Mouse (Mus musculus): ENCODE data around the gene Nup214. TPM values are rescaled to one million over a fixed set of nuclear protein-coding genes. Genes with fewer than 3 reads are reported as not detected.
"Not testable (repeated sequence)": the region's sequence is repeated elsewhere in the genome, so short reads cannot be mapped to it uniquely, and the experiment has no call there.

The Nup214 gene
- polyA plus RNA-seq, 1 experiment from 2014 or later = 104 TPM

DNA sequence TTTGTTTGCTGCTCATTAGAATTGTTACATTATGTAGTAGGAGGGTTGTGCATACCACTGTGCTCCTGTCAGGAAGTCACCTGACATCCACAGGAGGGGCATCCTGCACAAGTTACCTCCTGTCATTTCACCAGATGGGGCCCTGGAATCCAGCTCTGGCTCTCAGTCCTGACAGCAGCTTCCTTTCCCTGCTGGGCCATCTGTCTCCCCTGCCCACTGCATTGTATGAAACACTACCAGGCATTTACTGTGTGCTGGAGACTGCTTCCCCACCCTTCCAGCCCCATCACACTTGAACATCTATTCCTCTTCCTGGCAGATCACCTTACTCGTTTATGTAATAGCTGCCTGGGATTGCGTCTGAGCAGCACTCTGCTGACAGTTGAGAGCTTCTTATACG is 55.4 kb downstream of the Nup214 start:
- Histone ChIP-seq H3K4me3 (no peak overlapping the region), H3K27me3 (ENCODE audit: low read depth, poor library complexity, severe bottlenecking) (no peaks in the 10 kb centered on the region), H3K36me3 (peaks cover 94% of the 10 kb centered on the region), H3K27ac (replicated peaks) (no peak overlapping the region), H3K4me1 (no peaks in the 10 kb centered on the region), H3K9me3 (replicated peaks) (no peaks in the 10 kb centered on the region)
- no peak for DNase-seq (ENCODE audit: low spot score)
- 91% methylated on average over 3 of the region's 3 CpGs for WGBS

DNA sequence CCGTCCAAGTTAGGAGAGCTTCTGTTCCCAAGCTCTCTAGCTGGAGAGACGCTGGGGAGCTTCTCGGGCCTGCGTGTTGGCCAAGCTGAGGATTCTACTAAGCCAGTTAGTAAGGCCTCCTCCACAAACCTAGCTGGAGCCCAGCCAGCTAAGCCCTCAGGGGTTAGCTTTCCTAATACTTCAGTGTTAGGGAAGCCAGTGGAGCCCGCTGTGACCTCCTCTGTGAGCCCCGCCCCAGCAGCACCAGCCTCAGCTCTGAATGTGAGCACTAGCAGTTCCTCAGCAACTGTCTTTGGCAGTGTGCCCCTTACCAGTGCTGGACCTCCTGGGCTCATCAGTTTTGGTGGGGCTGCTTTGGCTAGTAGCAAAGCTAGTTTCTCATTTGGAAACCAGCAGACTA is 59.2 kb downstream of the Nup214 start:
- Histone ChIP-seq H3K9me3 (replicated peaks) (no peaks in the 10 kb centered on the region), H3K4me3 (no peak overlapping the region), H3K27ac (replicated peaks) (no peak overlapping the region), H3K27me3 (ENCODE audit: low read depth, poor library complexity, severe bottlenecking) (no peaks in the 10 kb centered on the region), H3K36me3 (peaks cover 96% of the 10 kb centered on the region), H3K4me1 (no peaks in the 10 kb centered on the region)
- no peak for DNase-seq (ENCODE audit: low spot score)
- WGBS = 94% methylated on average over 6 of the region's 6 CpGs

DNA sequence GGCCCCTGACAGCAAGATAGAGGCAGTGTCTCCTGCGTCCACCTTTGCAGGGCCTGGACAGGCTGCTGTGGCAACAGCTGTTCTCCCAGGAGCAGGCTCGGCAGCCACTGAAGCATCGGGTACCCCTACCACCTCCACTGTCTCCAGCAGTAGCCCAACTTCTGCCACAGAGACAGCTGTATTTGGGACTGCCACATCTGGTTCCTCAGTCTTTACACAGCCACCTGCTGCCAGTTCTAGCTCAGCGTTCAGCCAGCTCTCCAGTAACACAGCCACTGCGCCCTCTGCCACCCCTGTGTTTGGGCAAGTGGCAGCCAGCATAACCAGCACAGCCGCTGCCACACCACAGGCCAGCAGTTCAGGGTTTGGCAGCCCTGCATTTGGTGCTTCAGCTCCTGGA is 60.0 kb downstream of the Nup214 start:
- H3K4me1 ChIP-seq = no peaks in the 10 kb centered on the region
- no peak for DNase-seq (ENCODE audit: low spot score)
- H3K9me3 ChIP-seq (replicated peaks) = no peaks in the 10 kb centered on the region
- no peaks in the 10 kb centered on the region for H3K27me3 ChIP-seq (ENCODE audit: low read depth, poor library complexity, severe bottlenecking)
- no peak overlapping the region for H3K4me3 ChIP-seq
- 97% methylated on average over 6 of the region's 6 CpGs for WGBS
- peaks cover 98% of the 10 kb centered on the region for H3K36me3 ChIP-seq
- H3K27ac ChIP-seq (replicated peaks) = no peak overlapping the region

DNA sequence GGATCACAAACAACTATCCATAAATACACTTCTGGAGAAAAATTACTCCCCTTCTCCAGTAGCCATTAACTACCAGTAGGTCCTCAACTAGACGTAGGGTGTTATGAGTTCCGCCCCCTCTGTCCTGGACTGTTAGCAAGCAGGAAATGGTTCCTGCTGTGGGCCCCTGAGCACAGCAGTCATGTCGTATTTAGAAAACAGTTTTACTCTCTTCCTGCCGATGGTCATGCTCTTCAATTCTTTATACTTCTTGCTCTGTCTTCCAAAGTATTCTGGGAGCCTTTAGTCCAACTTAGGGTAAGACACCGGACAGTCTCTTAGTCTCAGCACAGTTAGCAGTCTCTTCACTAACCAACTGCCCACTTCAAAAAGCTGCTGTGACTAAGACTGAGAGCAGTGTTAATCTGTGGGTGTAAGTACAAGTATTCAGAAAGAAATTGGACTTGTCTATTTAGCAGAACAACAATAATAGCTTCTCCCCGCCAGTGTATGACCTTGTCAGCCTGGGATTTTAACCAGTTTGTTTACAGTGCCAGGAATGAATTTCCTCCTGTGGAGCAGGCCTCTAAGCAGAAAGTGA is 63.1 kb downstream of the Nup214 start:
- Histone ChIP-seq H3K4me1 (no peaks in the 10 kb centered on the region), H3K36me3 (peaks cover 97% of the 10 kb centered on the region), H3K4me3 (no peak overlapping the region), H3K27ac (replicated peaks) (no peak overlapping the region), H3K27me3 (ENCODE audit: low read depth, poor library complexity, severe bottlenecking) (no peaks in the 10 kb centered on the region), H3K9me3 (replicated peaks) (no peaks in the 10 kb centered on the region)
- whole genome bisulfite sequencing = 83% methylated on average over 6 of the region's 6 CpGs
- DNase-seq (ENCODE audit: low spot score) = no peak

DNA sequence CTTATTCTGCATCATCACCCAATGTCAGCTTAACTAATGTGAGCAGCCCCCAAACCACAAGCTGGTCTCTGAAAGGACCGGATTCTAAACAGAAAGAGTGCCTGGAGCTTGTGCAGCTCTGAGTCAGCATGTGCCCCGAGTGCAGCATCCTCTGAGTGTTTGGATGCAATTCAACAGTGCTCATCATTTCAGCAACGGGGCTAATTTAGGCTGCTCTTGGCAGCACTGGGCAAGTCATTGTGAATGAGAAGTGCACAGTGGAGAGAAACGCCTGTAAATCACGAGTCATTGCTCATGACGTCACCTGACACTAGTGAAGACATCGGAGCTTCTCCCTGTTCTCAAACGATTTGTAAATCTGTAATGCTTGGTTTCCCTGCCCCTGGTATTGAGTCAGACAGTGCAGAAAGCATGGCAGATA is 64.4 kb downstream of the Nup214 start:
- Histone ChIP-seq H3K27ac (replicated peaks) (no peak overlapping the region), H3K27me3 (ENCODE audit: low read depth, poor library complexity, severe bottlenecking) (no peaks in the 10 kb centered on the region), H3K9me3 (replicated peaks) (no peaks in the 10 kb centered on the region), H3K4me1 (no peaks in the 10 kb centered on the region), H3K36me3 (peaks cover 97% of the 10 kb centered on the region), H3K4me3 (no peak overlapping the region)
- DNase-seq (ENCODE audit: low spot score) = no peak
- WGBS = 93% methylated on average over 8 of the region's 8 CpGs

DNA sequence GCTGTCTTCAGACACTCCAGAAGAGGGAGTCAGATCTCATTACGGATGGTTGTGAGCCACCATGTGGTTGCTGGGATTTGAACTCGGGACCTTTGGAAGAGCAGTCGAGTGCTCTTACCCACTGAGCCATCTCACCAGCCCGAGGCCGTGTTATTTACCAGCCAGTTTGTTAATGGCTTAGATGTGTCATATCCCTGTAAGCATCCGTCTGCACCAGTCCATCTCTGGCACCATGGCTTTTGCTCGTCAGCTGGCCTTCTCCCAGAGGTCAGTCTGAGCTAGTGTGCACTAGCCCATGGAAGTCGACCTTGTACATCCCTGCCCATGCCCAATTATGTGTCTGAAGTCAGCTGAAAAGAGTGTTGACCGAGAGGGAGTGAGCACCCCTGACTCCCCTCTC is 66.4 kb downstream of the Nup214 start:
- DNase-seq (ENCODE audit: low spot score); H3K4me1 ChIP-seq; H3K9me3 ChIP-seq (replicated peaks); H3K27me3 ChIP-seq (ENCODE audit: low read depth, poor library complexity, severe bottlenecking); H3K4me3 ChIP-seq; H3K27ac ChIP-seq (replicated peaks): not testable (repeated sequence)
- peaks cover 97% of the 10 kb centered on the region for H3K36me3 ChIP-seq
- 94% methylated on average over 9 of the region's 9 CpGs for WGBS

DNA sequence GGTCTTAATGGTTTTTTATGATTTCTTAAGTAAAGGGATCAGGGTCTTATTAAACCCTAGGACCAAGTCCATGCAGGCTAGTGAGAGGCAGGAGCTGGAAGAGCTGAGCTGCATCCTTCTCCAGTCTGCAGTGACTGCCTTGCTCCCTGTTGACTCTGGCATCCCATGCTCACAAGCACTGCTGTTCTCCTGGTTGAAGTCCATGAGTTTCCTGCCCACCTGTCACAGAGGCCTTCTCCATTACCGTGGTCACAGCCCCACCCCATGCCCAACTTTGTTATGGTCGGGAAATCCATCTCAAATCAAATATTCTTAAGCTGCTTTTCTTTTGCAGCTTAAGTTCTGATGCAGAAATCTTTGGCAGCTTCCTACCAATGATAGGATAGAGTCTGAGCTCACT is 66.9 kb downstream of the Nup214 start:
- WGBS = 93% methylated on average over 2 of the region's 2 CpGs

DNA sequence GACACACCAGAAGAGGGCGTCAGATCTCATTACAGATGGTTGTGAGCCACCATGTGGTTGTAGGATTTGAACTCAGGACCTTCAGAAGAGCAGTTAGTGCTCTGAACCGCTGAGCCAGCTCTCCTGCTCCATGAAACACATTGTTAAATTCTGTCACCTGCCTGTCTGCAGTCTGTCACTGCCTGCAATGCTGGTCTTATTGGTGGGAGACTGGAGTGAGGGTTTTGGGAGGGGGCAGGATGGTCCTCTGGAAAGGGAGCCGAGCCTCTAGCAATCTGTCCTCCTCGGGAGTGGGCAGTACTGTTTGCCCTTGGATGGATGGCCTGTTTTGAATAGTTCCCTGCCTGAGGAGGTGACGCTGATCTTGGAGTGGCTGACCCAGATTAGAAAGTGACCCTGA is 69.6 kb downstream of the Nup214 start:
- Histone ChIP-seq H3K27ac (replicated peaks) (no peak overlapping the region), H3K4me3 (no peak overlapping the region), H3K9me3 (replicated peaks) (no peaks in the 10 kb centered on the region), H3K27me3 (ENCODE audit: low read depth, poor library complexity, severe bottlenecking) (no peaks in the 10 kb centered on the region), H3K36me3 (peaks cover 96% of the 10 kb centered on the region), H3K4me1 (no peaks in the 10 kb centered on the region)
- WGBS = 74% methylated on average over 5 of the region's 5 CpGs
- DNase-seq (ENCODE audit: low spot score) = no peak

More for the DNA sequence above, 66.9 kb downstream of the Nup214 start:
- H3K4me3 ChIP-seq = no peak overlapping the region
- DNase-seq (ENCODE audit: low spot score) = no peak
- no peaks in the 10 kb centered on the region for H3K9me3 ChIP-seq (replicated peaks)
- H3K36me3 ChIP-seq = peaks cover 98% of the 10 kb centered on the region
- H3K4me1 ChIP-seq = no peaks in the 10 kb centered on the region
- no peaks in the 10 kb centered on the region for H3K27me3 ChIP-seq (ENCODE audit: low read depth, poor library complexity, severe bottlenecking)
- no peak overlapping the region for H3K27ac ChIP-seq (replicated peaks)

DNA sequence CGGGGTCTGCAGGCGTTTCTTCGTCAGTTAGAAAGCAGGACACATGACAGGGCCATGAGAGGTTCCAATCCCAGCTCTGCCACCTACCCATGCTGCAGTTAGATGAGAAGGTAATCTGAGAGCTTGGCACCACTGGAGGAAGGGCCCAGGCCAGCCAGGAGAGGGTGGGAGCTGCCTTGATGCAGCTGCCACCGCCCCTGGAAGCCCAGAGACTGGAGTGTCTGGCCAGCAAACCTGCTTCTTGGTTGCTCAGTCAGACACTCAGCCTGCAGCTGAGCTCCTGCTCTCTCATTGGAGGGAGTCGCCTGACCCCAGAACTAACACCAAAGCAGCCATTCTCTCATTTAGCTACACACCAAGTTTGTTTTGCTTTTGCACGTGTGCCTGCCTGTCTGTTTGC is 71.1 kb downstream of the Nup214 start:
- H3K27me3 ChIP-seq (ENCODE audit: low read depth, poor library complexity, severe bottlenecking) = no peaks in the 10 kb centered on the region
- H3K4me1 ChIP-seq = no peaks in the 10 kb centered on the region
- H3K27ac ChIP-seq (replicated peaks) = no peak overlapping the region
- DNase-seq (ENCODE audit: low spot score) = no peak
- H3K4me3 ChIP-seq = no peak overlapping the region
- H3K9me3 ChIP-seq (replicated peaks) = no peaks in the 10 kb centered on the region
- H3K36me3 ChIP-seq = peaks cover 96% of the 10 kb centered on the region
- 81% methylated on average over 6 of the region's 6 CpGs for WGBS

DNA sequence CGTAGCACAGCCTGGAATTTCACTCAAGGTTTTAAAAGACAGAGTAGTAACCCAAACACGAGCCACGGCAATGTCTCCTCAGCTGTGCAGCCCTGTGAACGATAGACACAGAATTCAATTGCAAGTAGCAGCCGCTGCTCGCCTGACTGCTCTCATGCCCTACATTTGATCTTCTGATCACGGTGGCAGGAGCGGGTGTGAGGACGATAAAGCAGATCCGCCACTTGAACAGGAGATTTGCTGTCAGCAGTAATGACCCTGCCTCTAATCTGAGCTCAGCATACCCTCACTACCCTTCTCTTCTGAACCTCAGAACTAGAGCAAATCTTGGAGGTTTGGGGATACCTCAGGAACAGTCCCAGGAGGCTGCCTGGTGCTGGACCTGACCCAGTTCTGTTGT is 71.8 kb downstream of the Nup214 start:
- H3K27ac ChIP-seq (replicated peaks) = no peak overlapping the region
- 91% methylated on average over 10 of the region's 10 CpGs for WGBS
- H3K27me3 ChIP-seq (ENCODE audit: low read depth, poor library complexity, severe bottlenecking) = no peaks in the 10 kb centered on the region
- no peaks in the 10 kb centered on the region for H3K9me3 ChIP-seq (replicated peaks)
- no peaks in the 10 kb centered on the region for H3K4me1 ChIP-seq
- no peak for DNase-seq (ENCODE audit: low spot score)
- peaks cover 97% of the 10 kb centered on the region for H3K36me3 ChIP-seq
- H3K4me3 ChIP-seq = no peak overlapping the region

DNA sequence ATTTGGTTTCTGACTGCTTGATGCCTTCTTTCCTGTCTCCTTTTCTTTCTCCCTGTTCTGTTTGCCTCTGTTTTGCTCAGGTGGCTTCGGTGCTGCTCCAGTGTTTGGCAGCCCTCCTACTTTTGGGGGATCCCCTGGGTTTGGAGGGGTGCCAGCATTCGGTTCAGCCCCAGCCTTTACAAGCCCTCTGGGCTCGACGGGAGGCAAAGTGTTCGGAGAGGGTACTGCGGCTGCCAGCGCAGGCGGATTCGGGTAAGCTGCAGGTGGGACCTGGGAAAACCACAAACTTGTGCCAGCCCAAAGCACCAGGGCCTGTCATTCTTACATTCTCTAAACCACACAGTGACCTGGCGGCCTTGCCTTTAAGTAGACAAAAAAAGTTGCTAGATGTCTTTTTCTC is 73.1 kb downstream of the Nup214 start:
- H3K36me3 ChIP-seq = peaks cover 97% of the 10 kb centered on the region
- H3K27me3 ChIP-seq (ENCODE audit: low read depth, poor library complexity, severe bottlenecking) = peaks cover 5% of the 10 kb centered on the region; the same call in 1 of the 2 replicates
- H3K27ac ChIP-seq (replicated peaks) = no peak overlapping the region
- no peak for DNase-seq (ENCODE audit: low spot score)
- no peak overlapping the region for H3K4me3 ChIP-seq
- H3K4me1 ChIP-seq = no peaks in the 10 kb centered on the region
- H3K9me3 ChIP-seq (replicated peaks) = no peaks in the 10 kb centered on the region
- 96% methylated on average over 10 of the region's 10 CpGs for WGBS

DNA sequence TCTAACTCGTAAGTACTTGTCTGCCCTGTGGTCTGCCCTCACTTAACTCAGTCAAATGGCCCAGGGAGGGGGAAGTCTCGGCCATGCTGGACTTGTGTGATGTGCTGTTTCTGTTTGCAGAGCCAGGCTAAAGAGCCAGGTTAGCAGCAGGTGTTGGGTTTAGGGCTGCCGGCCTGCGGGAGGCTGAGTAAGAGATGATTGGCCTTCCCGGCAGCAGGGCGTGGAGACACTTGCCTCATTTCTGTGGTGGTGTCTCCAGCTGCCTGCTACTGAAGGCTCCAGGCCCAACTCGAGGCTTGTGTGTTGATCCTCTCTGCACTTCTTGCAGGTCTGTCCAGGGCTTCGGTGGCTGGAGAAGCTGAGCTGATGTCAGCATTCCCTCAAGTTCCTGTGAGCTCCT is 77.6 kb downstream of the Nup214 start:
- Histone ChIP-seq H3K27me3 (ENCODE audit: low read depth, poor library complexity, severe bottlenecking) (peaks cover 21% of the 10 kb centered on the region), H3K9me3 (replicated peaks) (no peaks in the 10 kb centered on the region), H3K36me3 (peaks cover 66% of the 10 kb centered on the region), H3K4me3 (no peak overlapping the region), H3K4me1 (peaks cover 16% of the 10 kb centered on the region), H3K27ac (replicated peaks) (no peak overlapping the region)
- DNase-seq (ENCODE audit: low spot score) = no peak
- WGBS = 85% methylated on average over 8 of the region's 8 CpGs

DNA sequence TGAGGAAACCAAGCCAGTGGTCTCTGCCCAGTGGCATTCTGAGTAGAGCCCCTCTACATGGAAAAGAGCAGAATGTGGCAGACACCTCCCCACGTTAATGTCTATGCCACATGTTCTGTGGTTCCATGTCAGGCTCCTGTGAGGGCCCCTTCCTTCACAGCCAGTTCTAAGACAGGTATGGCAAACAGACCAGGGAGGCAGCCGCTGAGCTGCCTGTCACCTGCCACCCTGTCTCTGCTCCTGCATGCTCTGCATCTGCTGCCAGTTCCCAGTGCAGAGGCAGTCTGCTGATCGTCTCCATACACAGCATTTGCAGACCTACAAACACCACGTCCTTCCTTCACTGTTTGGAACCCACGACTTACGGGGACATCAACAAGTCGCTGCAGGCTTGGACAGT is 78.2 kb downstream of the Nup214 start:
- Histone ChIP-seq H3K36me3 (peaks cover 60% of the 10 kb centered on the region), H3K9me3 (replicated peaks) (no peaks in the 10 kb centered on the region), H3K27me3 (ENCODE audit: low read depth, poor library complexity, severe bottlenecking) (peaks cover 27% of the 10 kb centered on the region), H3K4me3 (no peak overlapping the region), H3K4me1 (peaks cover 16% of the 10 kb centered on the region), H3K27ac (replicated peaks) (no peak overlapping the region)
- WGBS = 95% methylated on average over 7 of the region's 7 CpGs
- DNase-seq (ENCODE audit: low spot score) = no peak
